Mouse (Mus musculus) Patski (cell line): ENCODE measurements around the gene Myo10. TPM values are rescaled to one million over a fixed set of nuclear protein-coding genes. Genes with fewer than 3 reads are reported as not detected.

Source experiments
- ATAC-seq: fragments of 100-300 bp; one replicate; pipeline ENCODE4 v1.8.0; 2021
- CTCF ChIA-PET: fragments of 350-600 bp; sonication (Branson Sonifier 250); formaldehyde crosslinking; loops from one replicate; lab custom pipeline; 2022; ENCODE audit warnings: inconsistent platforms; lab: Charles Lee
- POLR2A ChIA-PET: fragments of 350-600 bp; sonication (Branson Sonifier 250); formaldehyde crosslinking; loops from one replicate; lab custom pipeline; 2022; ENCODE audit warnings: antibody characterized with exemption, inconsistent platforms; lab: Charles Lee
- DNase-seq: peaks from one replicate; pipeline ENCODE4 v3.0.0-alpha.2; 2011; ENCODE audit warnings: low read depth, low spot score
- H3K27me3 ChIP-seq: fragments of 371-371 bp; one replicate; pipeline ENCODE4 v1.5.1; 2021
- CTCF ChIP-seq: fragments of 100-300 bp; IDR thresholded peaks from one replicate; pipeline ENCODE4 v1.5.1; 2021
- in situ Hi-C: fragments of 300-500 bp; cut with MboI; formaldehyde crosslinking; loops from 3 replicates; pipeline ENCODE4 v1.11.1; 2018; ENCODE audit warnings: low pct_unique_long_range_greater_than_20kb, mixed read lengths
- polyA plus RNA-seq: library from polyadenylated mRNA; unstranded; gene quantifications from one replicate; pipeline ENCODE4 v1.2.3, GENCODE M21; 2021

Myo10 gene
- polyA plus RNA-seq, 1 experiment from 2014 or later = 30.3 TPM

GRCm38 (mm10) chr15:25589318-25589902, 32.9 kb upstream of the Myo10 start:
- ATAC-seq (no peak), DNase-seq (no peak)
- no peak for TF ChIP-seq CTCF
- CTCF ChIA-PET = interaction anchor here (1.0 kb wide), 1 partner anchor 33 kb away, joined by 3 read pairs; the partner anchor contains the start of gene Myo10
- H3K27me3 ChIP-seq = no peaks in the 10 kb centered on the region
- POLR2A ChIA-PET = interaction anchor here (0.6 kb wide), 1 partner anchor 10 kb away, joined by 3 read pairs; no protein-coding TSS in a partner anchor
- in situ Hi-C loops = no loop called here

- in situ Hi-C loops = no loop called here
- ATAC-seq (no peak), DNase-seq (no peak)
- ChIA-PET CTCF (no interaction called here), POLR2A (no interaction called here)
- no peak for TF ChIP-seq CTCF
- H3K27me3 ChIP-seq = no peaks in the 10 kb centered on the region
Observed at GRCm38 (mm10) chr15:25589916-25590315, 32.4 kb upstream of the Myo10 start.

- no peak for TF ChIP-seq CTCF
- CTCF ChIA-PET = no interaction called here
- in situ Hi-C loops = no loop called here
- no peak for ATAC-seq
- DNase-seq = no peak
- no peaks in the 10 kb centered on the region for H3K27me3 ChIP-seq
- POLR2A ChIA-PET = no interaction called here
Observed at GRCm38 (mm10) chr15:25590891-25591290, 31.4 kb upstream of the Myo10 start.

- ChIA-PET POLR2A (no interaction called here), CTCF (no interaction called here)
- TF ChIP-seq CTCF = no peak
- ATAC-seq (no peak), DNase-seq (no peak)
- in situ Hi-C loops = no loop called here
- H3K27me3 ChIP-seq = no peaks in the 10 kb centered on the region
Observed at GRCm38 (mm10) chr15:25591964-25592363, 30.4 kb upstream of the Myo10 start.

- ChIA-PET CTCF (interaction anchor here (1.0 kb wide), 1 partner anchor 13 kb away, joined by 3 read pairs; no protein-coding TSS in a partner anchor), POLR2A (no interaction called here)
- in situ Hi-C loops = no loop called here
- DNase-seq = no peak
- no peaks in the 10 kb centered on the region for H3K27me3 ChIP-seq
- ATAC-seq = no peak
- TF ChIP-seq CTCF = no peak
Observed at GRCm38 (mm10) chr15:25593469-25594150, 28.7 kb upstream of the Myo10 start.

GRCm38 (mm10) chr15:25598313-25598712, 24.0 kb upstream of the Myo10 start:
- no peak for DNase-seq
- in situ Hi-C loops = no loop called here
- H3K27me3 ChIP-seq = no peaks in the 10 kb centered on the region
- no peak for TF ChIP-seq CTCF
- ATAC-seq = no peak
- CTCF ChIA-PET = interaction anchor here (1.2 kb wide), 1 partner anchor 11 kb away, joined by 3 read pairs; no protein-coding TSS in a partner anchor
- POLR2A ChIA-PET = no interaction called here

- ChIA-PET CTCF (no interaction called here), POLR2A (no interaction called here)
- no peak for ATAC-seq
- TF ChIP-seq CTCF = no peak
- in situ Hi-C loops = no loop called here
- no peaks in the 10 kb centered on the region for H3K27me3 ChIP-seq
- no peak for DNase-seq
Observed at GRCm38 (mm10) chr15:25602306-25602705, 20.0 kb upstream of the Myo10 start.

- TF ChIP-seq CTCF = no peak
- POLR2A ChIA-PET = no interaction called here
- CTCF ChIA-PET = no interaction called here
- H3K27me3 ChIP-seq = no peaks in the 10 kb centered on the region
- peak; percentile 35 for ATAC-seq
- DNase-seq = no peak
- in situ Hi-C loops = no loop called here
Observed at GRCm38 (mm10) chr15:25603286-25603685, 19.0 kb upstream of the Myo10 start.

- no peaks in the 10 kb centered on the region for H3K27me3 ChIP-seq
- in situ Hi-C loops = no loop called here
- ATAC-seq (no peak), DNase-seq (no peak)
- ChIA-PET POLR2A (interaction anchor here (0.6 kb wide), 1 partner anchor 100 kb away, joined by 3 read pairs; no protein-coding TSS in a partner anchor), CTCF (no interaction called here)
- TF ChIP-seq CTCF = peak; percentile 30
Observed at GRCm38 (mm10) chr15:25604231-25604630, 18.1 kb upstream of the Myo10 start.

GRCm38 (mm10) chr15:25605376-25605775, 16.9 kb upstream of the Myo10 start:
- in situ Hi-C loops = no loop called here
- H3K27me3 ChIP-seq = no peaks in the 10 kb centered on the region
- ChIA-PET POLR2A (no interaction called here), CTCF (no interaction called here)
- ATAC-seq (no peak), DNase-seq (no peak)
- TF ChIP-seq CTCF = no peak

- no peak for TF ChIP-seq CTCF
- ChIA-PET CTCF (interaction anchor here (0.8 kb wide), 1 partner anchor 13 kb away, joined by 3 read pairs; the partner anchor contains the start of gene Myo10), POLR2A (no interaction called here)
- H3K27me3 ChIP-seq = no peaks in the 10 kb centered on the region
- DNase-seq (no peak), ATAC-seq (no peak)
- in situ Hi-C loops = no loop called here
Observed at GRCm38 (mm10) chr15:25608742-25609141, 13.6 kb upstream of the Myo10 start.
